Mouse (Mus musculus) embryonic facial prominence, embryonic 14.5 days (tissue): ENCODE measurements around the gene Gm13089. TPM values are rescaled to one million over a fixed set of nuclear protein-coding genes. Genes with fewer than 3 reads are reported as not detected.
"Not testable (repeated sequence)": the region's sequence is repeated elsewhere in the genome, so short reads cannot be mapped to it uniquely, and the experiment has no call there.

Source experiments
- ATAC-seq: fragments of 200-750 bp; cut with Nextera tagmentation; 2 replicates; pipeline ENCODE4 v1.8.0; 2017; ENCODE audit warnings: low read depth, moderate number of reproducible peaks, moderate TSS enrichment
- DNase-seq: peaks from one replicate; pipeline ENCODE4 v3.0.0-alpha.2; 2015; ENCODE audit warnings: low spot score
- H3K27ac ChIP-seq: fragments of 300-500 bp; sonication (generic); replicated peaks from 2 replicates; pipeline ENCODE4 v1.5.1; 2014; ENCODE audit warnings: low read depth, mild to moderate bottlenecking, low read length, moderate library complexity
- H3K27me3 ChIP-seq: fragments of 300-500 bp; sonication (generic); replicated peaks from 2 replicates; pipeline ENCODE4 v1.6.1; 2014; ENCODE audit warnings: low read length; ENCODE audit not compliant: control insufficient read depth, insufficient read depth
- H3K36me3 ChIP-seq: fragments of 300-500 bp; sonication (generic); 2 replicates; pipeline ENCODE4 v1.6.1; 2014; ENCODE audit warnings: low read length, mixed read lengths; ENCODE audit not compliant: control insufficient read depth, insufficient read depth
- H3K4me1 ChIP-seq: fragments of 300-500 bp; sonication (generic); 2 replicates; pipeline ENCODE4 v1.6.1; 2014; ENCODE audit warnings: antibody characterized with exemption, low read length; ENCODE audit not compliant: control insufficient read depth, insufficient read depth
- H3K4me2 ChIP-seq: fragments of 300-500 bp; sonication (generic); 2 replicates; pipeline ENCODE4 v1.6.1; 2014; ENCODE audit warnings: low read depth, mild to moderate bottlenecking, low read length, moderate library complexity, mixed read lengths
- H3K4me3 ChIP-seq: fragments of 300-500 bp; sonication (generic); 2 replicates; pipeline ENCODE4 v1.5.1; 2014; ENCODE audit warnings: low read depth, mild to moderate bottlenecking, low read length
- H3K9ac ChIP-seq: fragments of 300-500 bp; sonication (generic); 2 replicates; pipeline ENCODE4 v1.6.1; 2014; ENCODE audit warnings: low read depth, mild to moderate bottlenecking, low read length, moderate library complexity, mixed read lengths
- H3K9me3 ChIP-seq: fragments of 300-500 bp; sonication (generic); 2 replicates; pipeline ENCODE4 v1.6.1; 2016; ENCODE audit warnings: low read length; ENCODE audit not compliant: control insufficient read depth
- WGBS: fragments of 180-500 bp; shearing (Covaris S2); extraction: QIAGEN DNeasy Blood & Tissue Kit; methylation state at CpG from one replicate; pipeline ENCODE4 v1.1.7; 2014; 5-methylcytosine and 5-hydroxymethylcytosine counted together
- polyA plus RNA-seq: library from polyadenylated mRNA; unstranded; fragments of >200 nt; fragmentation: Nextera tagmentation; extraction: Ambion mirVana; gene quantifications from 2 replicates; pipeline ENCODE4 v1.2.1, GENCODE M21; 2014

Gene Gm13089
- not detected in 2 replicates for polyA plus RNA-seq

GRCm38 (mm10) chr4:143702611-143703010 lies at the start of gene Gm13089:
Gene Gm13089, minus strand, starts transcription at chr4:143702711.
- DNase-seq (no peak), ATAC-seq (no peak)
- Histone ChIP-seq H3K4me2 (no peak within 1 kb of the TSS), H3K36me3 (no peaks in the 10 kb centered on the region), H3K4me1 (no peaks in the 10 kb centered on the region), H3K27ac (no peak within 1 kb of the TSS), H3K9me3 (peaks cover 31% of the 10 kb centered on the region), H3K9ac (no peak within 1 kb of the TSS), H3K27me3 (no peaks in the 10 kb centered on the region), H3K4me3 (no peak within 1 kb of the TSS)
- WGBS: 88% methylated on average over 2 of the region's 2 CpGs

DNA sequence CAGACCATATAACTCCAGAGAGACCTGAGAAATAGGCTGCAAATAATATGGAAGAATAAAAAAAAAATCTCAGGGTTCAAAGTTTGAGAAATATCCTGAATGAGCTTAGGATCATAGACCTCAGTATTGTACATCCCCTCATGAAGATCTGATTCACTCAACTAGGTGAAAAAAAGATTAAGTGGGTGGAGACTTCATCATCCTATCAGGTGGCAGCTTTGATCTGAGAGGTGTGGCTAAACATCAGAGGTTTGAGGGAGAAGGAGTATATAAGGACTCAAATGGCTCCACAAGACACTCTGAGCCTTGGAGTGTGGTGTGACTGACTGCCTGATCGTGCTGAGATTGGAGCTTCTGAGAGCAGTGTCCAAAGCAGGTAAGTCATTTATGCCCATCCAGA lies 16.6 kb upstream of the Gm13089 start, which contains the start of gene Gm13078:
Gene Gm13078, plus strand, starts transcription at position 301 of the 400 bp plus-strand sequence.
- no peaks in the 10 kb centered on the region for H3K27me3 ChIP-seq
- no peaks in the 10 kb centered on the region for H3K36me3 ChIP-seq
- H3K27ac ChIP-seq: no peak within 1 kb of the TSS
- no peaks in the 10 kb centered on the region for H3K4me1 ChIP-seq
- 100% methylated on average over 1 of the region's 1 CpGs for WGBS
- no peak for ATAC-seq
- no peak within 1 kb of the TSS for H3K9ac ChIP-seq
- no peak within 1 kb of the TSS for H3K4me3 ChIP-seq
- H3K4me2 ChIP-seq: no peak within 1 kb of the TSS
- DNase-seq: no peak
- peaks cover 11% of the 10 kb centered on the region for H3K9me3 ChIP-seq

DNA sequence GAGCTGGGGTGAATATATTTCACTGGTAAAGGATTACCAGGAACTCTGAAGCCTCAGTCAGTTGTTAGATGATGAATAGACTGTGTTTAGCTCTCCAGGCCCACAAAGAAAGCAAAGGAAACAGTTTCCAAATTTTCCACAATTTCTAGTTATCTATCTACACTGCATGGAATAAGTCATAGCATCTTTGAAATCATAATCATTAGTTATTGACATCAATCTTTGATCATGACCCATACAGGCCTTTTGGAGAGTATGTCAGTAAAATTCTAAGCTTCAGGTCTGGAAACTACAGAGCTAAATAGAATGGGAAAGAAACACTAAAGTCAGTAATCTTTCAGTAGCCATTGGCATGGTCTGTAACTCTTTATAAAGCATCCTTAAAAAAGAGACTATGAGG lies 45.4 kb downstream of the Gm13089 start, which contains the start of gene Gm13088:
Gene Gm13088, minus strand, starts transcription at position 101 of the 400 bp plus-strand sequence.
- not testable (repeated sequence) for DNase-seq, H3K9me3 ChIP-seq, H3K27ac ChIP-seq, H3K36me3 ChIP-seq, H3K9ac ChIP-seq, H3K4me1 ChIP-seq, H3K4me3 ChIP-seq, H3K4me2 ChIP-seq, H3K27me3 ChIP-seq, ATAC-seq

Other genes with a start within 250 kb of the Gm13089 start
- gene Gm13043, start 191.4 kb downstream of the Gm13089 start, polyA plus RNA-seq: not detected in 2 replicates
- gene Gm13040, start 166.8 kb downstream of the Gm13089 start, polyA plus RNA-seq: not detected in 2 replicates
- not detected in 2 replicates for gene BC080695, start 151.0 kb downstream of the Gm13089 start, polyA plus RNA-seq
- not detected in 2 replicates for gene Gm13057, start 151.0 kb downstream of the Gm13089 start, polyA plus RNA-seq
- not detected in 2 replicates for gene Gm13083, start 87.7 kb downstream of the Gm13089 start, polyA plus RNA-seq
- not detected in 2 replicates for gene Gm13088, start 45.5 kb downstream of the Gm13089 start, polyA plus RNA-seq
- gene Gm13078, start 16.7 kb upstream of the Gm13089 start, polyA plus RNA-seq: not detected in 2 replicates
- not detected in 2 replicates for gene Gm13023, start 86.6 kb upstream of the Gm13089 start, polyA plus RNA-seq
- not detected in 2 replicates for gene Gm13084, start 113.4 kb upstream of the Gm13089 start, polyA plus RNA-seq
- not detected in 2 replicates for gene Gm13103, start 143.8 kb upstream of the Gm13089 start, polyA plus RNA-seq
- not detected in 2 replicates for gene Pramef6, start 197.7 kb upstream of the Gm13089 start, polyA plus RNA-seq
- gene Pramef25, start 248.3 kb upstream of the Gm13089 start, polyA plus RNA-seq: not detected in 2 replicates